Mouse (Mus musculus) embryonic fibroblast, embryonic 13.5 days (primary cell): ENCODE measurements around the gene Fggy.

Experiments used
- CTCF ChIP-seq: IDR thresholded peaks from 2 replicates; pipeline ENCODE4 v1.5.1; 2011; ENCODE audit warnings: mild to moderate bottlenecking, control low read depth, low read length, moderate library complexity, borderline replicate concordance; ENCODE audit not compliant: insufficient read depth
- POLR2A ChIP-seq: IDR thresholded peaks from 2 replicates; pipeline ENCODE4 v1.6.1; 2011; ENCODE audit warnings: low read depth, mild to moderate bottlenecking, control low read depth, low read length, moderate library complexity

GRCm38 (mm10) chr4:95543529-95543928 is 13.8 kb upstream of the Fggy start:
- no peak for TF ChIP-seq CTCF
- TF ChIP-seq POLR2A, result no peak
